Mouse (Mus musculus): ENCODE measurements around the gene Slc37a3.

Gene Slc37a3

GRCm38 (mm10) chr6:39317854-39318630 lies 59.4 kb downstream of the Slc37a3 start:
- DNase-seq: peak in 1 of 2 experiments; percentile 32

DNA sequence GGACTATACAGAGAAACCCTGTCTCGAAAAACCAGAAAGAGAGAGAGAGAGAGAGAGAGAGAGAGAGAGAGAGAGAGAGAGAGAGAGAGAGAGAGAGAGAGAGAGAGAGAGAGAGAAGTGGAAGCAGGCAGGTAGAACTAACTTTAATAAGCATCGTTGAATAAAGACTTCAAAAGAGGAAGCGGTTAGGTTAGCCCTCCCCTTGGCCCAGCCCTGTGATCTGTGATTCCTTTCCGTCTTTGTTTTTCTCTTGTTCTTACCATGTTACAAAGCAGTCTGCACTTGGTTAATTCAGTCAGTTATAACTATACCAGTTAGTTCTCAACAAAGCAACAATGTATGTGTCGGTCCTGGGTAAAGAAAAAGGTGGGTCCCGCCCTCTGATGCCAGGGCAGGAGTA lies 61.4 kb downstream of the Slc37a3 start:
- DNase-seq: no peak

- DNase-seq: no peak
These were observed 63.0 kb downstream of the Slc37a3 start for GRCm38 (mm10) chr6:39314461-39314860.

- no peak for DNase-seq
These were observed 65.7 kb downstream of the Slc37a3 start for GRCm38 (mm10) chr6:39311786-39312185.

DNA sequence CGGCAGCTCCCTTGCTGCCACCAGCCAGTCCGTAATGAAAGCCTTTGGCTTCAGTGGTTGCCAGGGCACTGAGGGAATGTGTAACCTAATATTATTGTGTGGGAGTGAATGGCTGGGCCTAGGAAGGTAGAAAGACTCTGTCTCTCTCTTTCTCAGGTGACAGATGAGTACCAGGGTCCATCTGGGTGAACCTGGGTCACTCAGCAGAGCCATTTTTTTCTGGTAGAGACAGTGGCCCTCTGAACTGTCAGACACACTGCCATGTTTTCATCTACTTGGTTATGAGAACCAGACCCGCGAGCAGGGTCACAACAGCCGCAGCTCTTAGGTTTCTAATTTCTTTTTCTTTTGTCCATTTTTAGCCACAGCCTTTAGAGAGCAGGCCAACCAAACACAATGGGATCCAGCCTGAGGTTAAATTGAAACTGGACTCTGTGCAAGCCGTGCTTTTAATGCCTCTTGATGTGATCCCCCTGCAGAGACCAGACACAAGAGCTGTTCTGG lies 73.1 kb downstream of the Slc37a3 start:
- no peak for DNase-seq

- DNase-seq: no peak
These were observed 76.0 kb downstream of the Slc37a3 start for GRCm38 (mm10) chr6:39301484-39301883.

GRCm38 (mm10) chr6:39297079-39297478 lies 80.4 kb downstream of the Slc37a3 start:
- no peak for DNase-seq

DNA sequence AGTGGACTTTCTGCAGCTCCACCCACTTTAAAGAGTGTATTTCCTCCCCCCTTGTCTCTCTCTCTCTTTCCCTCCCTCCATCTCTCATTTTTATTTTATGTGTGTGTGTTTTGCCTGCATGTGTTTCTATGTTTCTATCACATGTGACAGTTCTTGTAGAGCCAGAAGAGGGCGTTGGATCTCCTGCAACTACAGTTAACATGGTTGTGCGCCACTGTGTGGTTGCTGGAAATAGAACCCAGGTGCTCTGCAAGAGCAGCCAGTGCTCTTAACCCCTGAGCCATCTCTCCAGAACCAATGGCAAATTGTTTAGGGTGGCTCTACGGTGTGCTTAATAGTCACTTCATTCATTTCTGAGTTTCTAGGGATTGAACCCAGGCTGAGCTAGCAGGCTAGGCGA lies 81.0 kb downstream of the Slc37a3 start:
- DNase-seq: no peak

DNA sequence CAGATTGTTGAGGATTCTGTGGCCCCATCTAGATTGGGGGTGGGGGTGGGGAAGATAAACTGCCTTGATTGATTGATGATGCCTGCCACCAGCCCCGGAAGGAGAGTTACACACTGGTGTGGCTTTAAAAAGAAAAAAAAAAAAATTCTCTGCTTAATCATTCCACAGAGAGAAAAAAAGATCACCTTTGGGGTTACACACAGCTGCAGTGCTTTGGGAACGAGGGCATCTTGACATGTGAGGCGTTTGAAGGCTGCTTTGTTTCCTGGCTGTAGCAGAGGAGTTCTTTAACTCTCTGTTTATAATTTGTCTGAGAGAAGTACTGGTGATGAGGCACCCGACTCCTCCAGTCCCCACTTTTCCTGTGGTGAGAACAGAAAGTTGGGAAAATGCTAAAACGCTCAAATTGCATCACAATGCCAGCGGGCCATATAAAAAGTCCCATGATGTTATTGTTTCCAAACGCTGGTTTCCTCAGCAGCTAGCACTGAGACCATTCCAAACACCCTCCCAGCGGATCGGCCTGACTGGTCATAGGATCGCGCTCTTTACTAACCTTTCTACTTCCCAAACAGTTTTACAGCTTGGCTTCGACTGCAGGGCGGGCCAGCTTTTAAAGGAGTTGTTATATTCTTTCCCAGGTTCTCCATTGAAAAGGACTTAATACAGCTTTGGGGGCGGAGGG lies 81.6 kb downstream of the Slc37a3 start:
- no peak for DNase-seq

- DNase-seq: no peak
These were observed 87.8 kb downstream of the Slc37a3 start for GRCm38 (mm10) chr6:39289721-39290120.

DNA sequence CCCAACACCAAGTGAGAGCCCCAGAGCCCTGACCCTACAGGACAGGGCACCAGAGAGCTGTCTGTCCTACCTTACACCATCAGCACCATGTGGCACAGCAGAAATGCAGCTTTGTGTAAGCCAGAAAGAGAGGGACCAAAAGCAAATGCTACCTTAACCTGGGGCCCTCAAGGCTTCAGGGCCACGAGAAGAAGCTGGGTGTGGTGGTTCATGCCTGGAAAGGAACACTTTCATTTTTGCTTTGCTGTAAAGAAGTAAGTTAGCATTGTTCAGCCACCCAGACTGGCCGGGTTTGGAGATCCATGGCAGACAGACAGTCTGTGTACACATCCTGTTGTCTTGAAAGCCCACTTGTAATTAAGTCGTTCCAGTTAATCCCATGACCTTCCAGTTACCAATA lies 89.7 kb downstream of the Slc37a3 start:
- DNase-seq: no peak

DNA sequence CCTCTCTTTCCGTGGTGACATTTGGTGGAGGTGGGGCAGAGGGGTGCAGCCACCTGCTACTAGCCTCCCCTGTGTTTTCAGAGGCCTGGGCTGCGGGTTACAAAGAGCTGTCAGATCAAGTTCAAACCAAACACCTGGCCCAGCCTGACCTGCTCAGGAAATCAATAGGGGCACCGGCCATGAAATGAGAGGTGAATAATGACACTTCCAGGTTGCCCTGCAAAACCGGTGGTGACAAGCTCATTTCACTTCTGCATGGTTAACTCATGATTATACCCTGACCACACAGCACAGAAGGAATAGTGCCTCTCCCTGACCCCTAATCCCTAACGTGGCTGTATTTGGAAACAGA lies 90.8 kb downstream of the Slc37a3 start:
- peak in 1 of 2 experiments; percentile 10 for DNase-seq

- peak; percentile 21 to 35 for DNase-seq
These were observed 91.3 kb downstream of the Slc37a3 start for GRCm38 (mm10) chr6:39286053-39286731.

- no peak for DNase-seq
These were observed 92.6 kb downstream of the Slc37a3 start for GRCm38 (mm10) chr6:39284836-39285235.

Measured in cerebellum, postnatal 36 days (tissue).